Comparison of ENCODE assay signal across 9 mouse cellular contexts in genomic region chr9:43745951-43746703, GRCm38 (mm10). TPM values are rescaled to one million over a fixed set of nuclear protein-coding genes. Genes with fewer than 3 reads are reported as not detected.
DNase-seq lines count a peak whose midpoint lies in the region; ATAC-seq lines count a peak whose summit lies in the region.
"Had no signal": no experiment of that assay in that cellular context is flagged by ENCODE, and none has a peak within 500 bp of the region (broad histone marks: within the 10 kb centered on the region; RNA-seq: fewer than 3 reads in every experiment).

No protein-coding gene starts in this region.

- H3K9ac ChIP-seq in heart, embryonic 11.5 days (ENCODE audit: low read depth, low read length), result peak overlapping the region; percentile 63; the same call in 1 of the 2 replicates
- H3K9ac ChIP-seq in hindbrain, embryonic 15.5 days, result peak overlapping the region; percentile 82
- peak overlapping the region; percentile 98 for H3K9ac ChIP-seq in midbrain, embryonic 13.5 days (replicated peaks)

- no peaks in the 10 kb centered on the region for H3K9me3 ChIP-seq in heart, embryonic 11.5 days (replicated peaks; ENCODE audit: control insufficient read depth, low read length)
- no peaks in the 10 kb centered on the region for H3K9me3 ChIP-seq in hindbrain, embryonic 15.5 days
- no peaks in the 10 kb centered on the region for H3K9me3 ChIP-seq in midbrain, embryonic 13.5 days

- 3% methylated on average over 13 of the region's 13 CpGs for WGBS in heart, embryonic 11.5 days (ENCODE audit: insufficient replicate concordance)
- 2% methylated on average over 13 of the region's 13 CpGs for WGBS in hindbrain, embryonic 15.5 days
- WGBS in midbrain, embryonic 13.5 days, result under 1% methylated on average over 13 of the region's 13 CpGs

- intact Hi-C loops in heart, postnatal 14 days (cut with DNase I), result loop anchor here (2.0 to 5.0 kb wide), 2 partner anchors 55 to 404 kb away; no protein-coding TSS in a partner anchor

- peaks cover 12% of the 10 kb centered on the region for H3K27me3 ChIP-seq in heart, embryonic 11.5 days (ENCODE audit: control insufficient read depth, insufficient read depth, low read length)
- H3K27me3 ChIP-seq in hindbrain, embryonic 15.5 days, result no peaks in the 10 kb centered on the region
- peaks cover 2% of the 10 kb centered on the region; the same call in 1 of the 2 replicates for H3K27me3 ChIP-seq in midbrain, embryonic 13.5 days

- H3K27ac ChIP-seq in heart, embryonic 11.5 days (ENCODE audit: low read depth, low read length), result no peak overlapping the region
- H3K27ac ChIP-seq in brown adipose tissue, adult 24 weeks (replicated peaks; ENCODE audit: low read depth, low read length), result no peak overlapping the region
- peak overlapping the region; percentile 96 for H3K27ac ChIP-seq in hindbrain, embryonic 15.5 days (replicated peaks)
- peak overlapping the region; percentile 99 for H3K27ac ChIP-seq in midbrain, embryonic 13.5 days

- H3K4me2 ChIP-seq in heart, embryonic 11.5 days, result peak overlapping the region; percentile 91
- H3K4me2 ChIP-seq in hindbrain, embryonic 15.5 days, result peak overlapping the region; percentile 85
- peak overlapping the region; percentile 91 for H3K4me2 ChIP-seq in midbrain, embryonic 13.5 days (replicated peaks)

- no peaks in the 10 kb centered on the region for H3K36me3 ChIP-seq in heart, embryonic 11.5 days (ENCODE audit: control insufficient read depth, insufficient read depth, low read length)
- no peaks in the 10 kb centered on the region for H3K36me3 ChIP-seq in hindbrain, embryonic 15.5 days
- H3K36me3 ChIP-seq in midbrain, embryonic 13.5 days, result no peaks in the 10 kb centered on the region
- H3K36me3 ChIP-seq: G1E had no signal

- ATAC-seq in heart, embryonic 11.5 days (replicated peaks; ENCODE audit: insufficient number of reproducible peaks, low FRiP score, low TSS enrichment), result no peak
- no peak for ATAC-seq in hindbrain, embryonic 15.5 days (ENCODE audit: low FRiP score, low read depth)
- no peak for ATAC-seq in midbrain, embryonic 13.5 days

- peaks cover 16% of the 10 kb centered on the region for H3K4me1 ChIP-seq in heart, embryonic 11.5 days (ENCODE audit: control insufficient read depth, insufficient read depth, low read length)
- peaks cover 4% of the 10 kb centered on the region; the same call in 1 of the 2 replicates for H3K4me1 ChIP-seq in brown adipose tissue, adult 24 weeks (ENCODE audit: control insufficient read depth, insufficient read depth, insufficient read length, low read length)
- H3K4me1 ChIP-seq in hindbrain, embryonic 15.5 days (replicated peaks), result peaks cover 68% of the 10 kb centered on the region
- H3K4me1 ChIP-seq in midbrain, embryonic 13.5 days (replicated peaks), result peaks cover 70% of the 10 kb centered on the region

- no peak for DNase-seq in heart, postnatal 14 days
- no peak for DNase-seq in right cerebral cortex, postnatal 14 days
- DNase-seq in layer of hippocampus, adult 8-10 months (ENCODE audit: low spot score in 2 of 2), result no peak
- DNase-seq in ovary, postnatal 36 days (ENCODE audit: low spot score), result no peak

- H3K4me3 ChIP-seq in heart, embryonic 11.5 days (ENCODE audit: low read depth, low read length), result peak overlapping the region; percentile 82
- H3K4me3 ChIP-seq in brown adipose tissue, adult 24 weeks (ENCODE audit: insufficient read depth, low read depth, low read length), result peak overlapping the region; percentile 81; the same call in 1 of the 2 replicates
- peak overlapping the region; percentile 63 for H3K4me3 ChIP-seq in hindbrain, embryonic 15.5 days
- peak overlapping the region; percentile 95 for H3K4me3 ChIP-seq in midbrain, embryonic 13.5 days (replicated peaks)

RNA-seq across cellular contexts. Expression of gene Nectin1, which starts 2.3 kb away (rescaled TPM):
- polyA plus RNA-seq in heart, embryonic 11.5 days (2014; fragmentation: Nextera tagmentation; extraction: Ambion mirVana), result 2.2 and 2.4 TPM in 2 replicates
- total RNA-seq in heart, postnatal 14 days (2021), result 1 to 10 TPM; 5.4 to 6.0 TPM
- 1.0 and 1.3 TPM in 2 replicates for polyA plus RNA-seq in brown adipose tissue, adult 24 weeks (2012; ENCODE audit: insufficient read depth, insufficient read length, missing spikeins)
- polyA plus RNA-seq in hindbrain, embryonic 15.5 days (2015; fragmentation: Nextera tagmentation; extraction: Ambion mirVana), result 14.8 and 16.2 TPM in 2 replicates
- polyA plus RNA-seq in midbrain, embryonic 13.5 days (2015; fragmentation: Nextera tagmentation; extraction: Ambion mirVana), result 10.8 and 11.0 TPM in 2 replicates
- 10 to 100 TPM; 56.8 to 64.0 (median 59.8) TPM for total RNA-seq in layer of hippocampus, adult 8-10 months (2022)
- polyA plus RNA-seq: G1E had no signal

Comparison
In these comparisons a context has a peak if more than half of its experiments do, and no peak if none do; other contexts are left out.
1. H3K27ac ChIP-seq: peak in hindbrain, embryonic 15.5 days (single experiment) and midbrain, embryonic 13.5 days (single experiment); none in heart, embryonic 11.5 days (single experiment) and brown adipose tissue, adult 24 weeks (single experiment).
2. Peak in every context shown above with its lines, with median percentiles within 50 percentile points of each other: H3K4me2 ChIP-seq, H3K4me3 ChIP-seq and H3K9ac ChIP-seq.